ENCODE assay signal across 21 mouse cellular contexts in the genomic region with DNA sequence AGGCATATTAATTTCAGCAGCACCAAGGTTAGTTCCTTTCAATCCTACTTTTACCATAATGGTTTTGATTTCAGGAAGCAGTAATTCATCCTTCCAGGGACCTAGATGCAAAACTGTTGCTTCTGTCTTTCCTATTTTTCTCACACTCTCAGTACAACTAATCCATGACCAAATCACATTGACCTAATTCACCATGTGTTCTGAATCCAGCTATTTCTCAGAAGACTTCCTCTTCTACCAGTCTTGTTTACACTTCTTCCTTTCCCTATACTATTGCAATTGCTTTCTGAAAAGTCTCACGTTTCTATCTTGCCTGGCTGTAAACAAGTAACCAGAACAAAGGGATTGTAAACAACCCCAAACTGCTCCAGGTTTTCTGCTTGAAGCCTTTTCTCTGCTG.
"Had no signal": no experiment of that assay in that cellular context is flagged by ENCODE, and none has a peak within 500 bp of the region (broad histone marks: within the 10 kb centered on the region; RNA-seq: fewer than 3 reads in every experiment).

No protein-coding gene starts in this region.

- H3K4me3 ChIP-seq: heart, embryonic 13.5 days; heart, embryonic 15.5 days; hindbrain, embryonic 13.5 days; hindbrain, embryonic 15.5 days; kidney, embryonic 15.5 days; left cerebral cortex, adult 2 months; limb, embryonic 10.5 days; limb, embryonic 12.5 days had no signal

- DNase-seq: gastrocnemius, postnatal 14 days; gastrocnemius, postnatal 36 days; heart, postnatal 14 days; heart, postnatal 36 days; kidney, adult 11 months; kidney, adult 2 months; kidney, adult 9 months; kidney, postnatal 14 days; kidney, postnatal 36 days; liver had no signal

- H3K4me1 ChIP-seq: heart, embryonic 13.5 days; heart, embryonic 15.5 days; hindbrain, embryonic 13.5 days; hindbrain, embryonic 15.5 days; kidney, embryonic 15.5 days; limb, embryonic 10.5 days; limb, embryonic 12.5 days had no signal

- H3K27ac ChIP-seq: heart, embryonic 13.5 days; heart, embryonic 15.5 days; hindbrain, embryonic 13.5 days; hindbrain, embryonic 15.5 days; hindbrain, postnatal 0 days; kidney, embryonic 15.5 days; kidney, postnatal 0 days; left cerebral cortex, adult 2 months; limb, embryonic 10.5 days; limb, embryonic 12.5 days had no signal

- ATAC-seq: hindbrain, postnatal 0 days; intestine, embryonic 16.5 days had no signal

- H3K36me3 ChIP-seq: heart, embryonic 13.5 days; heart, embryonic 15.5 days; hindbrain, embryonic 13.5 days; hindbrain, embryonic 15.5 days; kidney, embryonic 15.5 days; limb, embryonic 10.5 days; limb, embryonic 12.5 days had no signal
